Mouse (Mus musculus) granulocyte monocyte progenitor cell, adult 5-6 weeks (primary cell): ENCODE results near the gene Tmem41a. TPM values are rescaled to one million over a fixed set of nuclear protein-coding genes. Genes with fewer than 3 reads are reported as not detected.
"Not testable (repeated sequence)": the region's sequence is repeated elsewhere in the genome, so short reads cannot be mapped to it uniquely, and the experiment has no call there.

Experiments
- ATAC-seq: replicated peaks from 2 replicates; pipeline ENCODE4 v1.8.0; 2016; ENCODE audit warnings: mild to moderate bottlenecking, moderate TSS enrichment, inconsistent platforms; ENCODE audit not compliant: poor library complexity, severe bottlenecking
- total RNA-seq, 2 experiments: library from RNA; stranded (forward) in 1 of 2; stranded (reverse) in 1 of 2; fragments of 200-712, 200-1000 nt in 1 of 2; fragments of >200 nt in 1 of 2; fragmentation: Nextera tagmentation in 1 of 2; gene quantifications; 2 replicates each; pipeline ENCODE4 v1.2.3; 2014 to 2017

Tmem41a gene
- total RNA-seq (2014; fragmentation: Nextera tagmentation) (22.0 and 24.7 TPM in 2 replicates), total RNA-seq (2017) (9.7 and 11.0 TPM in 2 replicates)

- ATAC-seq = peak; percentile 97
These were observed at the start of gene Tmem41a for GRCm38 (mm10) chr16:21946761-21947715. TSS of gene Tmem41a (minus strand) at chr16:21947552.

- ATAC-seq = no peak
These were observed 49.0 kb upstream of the Tmem41a start for GRCm38 (mm10) chr16:21996402-21996801.

GRCm38 (mm10) chr16:21995304-21995703 is 48.0 kb upstream of the Tmem41a start, which contains the start of gene Liph:
TSS of gene Liph (minus strand) at chr16:21995663.
- peak; percentile 91 for ATAC-seq

DNA sequence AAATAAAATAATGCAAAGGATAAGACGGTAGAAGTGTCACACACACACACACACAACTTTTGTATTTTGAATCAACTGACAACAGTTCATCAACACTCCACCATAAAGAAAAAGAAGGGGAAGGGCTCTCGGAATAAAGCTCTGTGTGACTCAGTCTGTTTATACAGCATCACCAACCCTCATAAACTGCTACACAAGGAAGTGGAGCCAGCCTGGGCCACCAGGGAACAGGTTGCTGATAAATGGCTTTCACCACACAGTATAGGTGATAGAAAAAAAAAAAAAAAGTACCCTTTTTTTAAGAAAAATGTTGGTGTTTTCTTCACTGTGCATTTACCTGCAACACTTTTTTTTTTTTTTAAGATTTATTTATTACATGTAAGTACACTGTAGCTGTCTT is 44.4 kb upstream of the Tmem41a start:
- no peak for ATAC-seq

DNA sequence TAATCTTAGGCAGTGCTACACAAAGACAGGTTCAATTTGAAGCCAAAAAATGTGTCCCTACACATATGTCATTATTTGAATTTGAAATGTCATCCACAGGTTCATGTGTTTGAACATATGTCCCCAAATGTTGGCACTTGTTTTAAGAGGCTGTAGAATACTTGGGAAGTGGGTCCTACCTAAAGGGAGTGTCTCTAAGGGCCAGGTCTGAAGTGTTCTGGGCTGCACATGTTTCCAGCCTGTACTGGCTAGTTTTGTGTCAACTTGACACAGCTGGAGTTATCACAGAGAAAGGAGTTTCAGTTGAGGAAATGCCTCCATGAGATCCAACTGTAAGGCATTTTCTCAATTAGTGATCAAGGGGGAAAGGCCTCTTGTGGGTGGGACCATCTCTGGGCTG is 43.5 kb upstream of the Tmem41a start:
- not testable (repeated sequence) for ATAC-seq

DNA sequence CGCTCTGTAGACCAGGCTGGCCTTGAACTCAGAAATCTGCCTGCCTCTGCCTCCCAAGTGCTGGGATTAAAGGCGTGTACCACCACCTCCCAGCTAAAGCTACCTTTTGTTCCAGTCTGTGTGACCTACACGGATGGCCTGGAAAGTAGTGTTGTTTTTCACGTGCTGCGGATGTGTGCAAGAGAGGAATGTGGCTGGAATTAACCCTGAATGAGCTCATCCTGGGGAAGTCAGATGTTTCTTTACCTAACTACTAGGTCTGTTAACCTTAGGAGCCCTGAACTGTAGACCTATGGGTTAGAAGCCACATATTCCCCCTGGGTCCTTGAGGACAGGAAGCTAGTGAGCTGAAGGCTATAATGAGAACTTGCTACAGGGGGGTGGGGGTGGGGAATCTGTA is 40.6 kb upstream of the Tmem41a start:
- no peak for ATAC-seq

- no peak for ATAC-seq
These were observed 38.8 kb upstream of the Tmem41a start for GRCm38 (mm10) chr16:21986191-21986590.

GRCm38 (mm10) chr16:21984091-21984490 is 36.7 kb upstream of the Tmem41a start:
- ATAC-seq = no peak

- ATAC-seq = no peak
These were observed 36.2 kb upstream of the Tmem41a start for GRCm38 (mm10) chr16:21983581-21983980.

- ATAC-seq = no peak
These were observed 35.8 kb upstream of the Tmem41a start for GRCm38 (mm10) chr16:21983146-21983545.

GRCm38 (mm10) chr16:21977347-21977746 is 30.0 kb upstream of the Tmem41a start:
- no peak for ATAC-seq

- ATAC-seq = no peak
These were observed 28.9 kb upstream of the Tmem41a start for GRCm38 (mm10) chr16:21976203-21976602.

DNA sequence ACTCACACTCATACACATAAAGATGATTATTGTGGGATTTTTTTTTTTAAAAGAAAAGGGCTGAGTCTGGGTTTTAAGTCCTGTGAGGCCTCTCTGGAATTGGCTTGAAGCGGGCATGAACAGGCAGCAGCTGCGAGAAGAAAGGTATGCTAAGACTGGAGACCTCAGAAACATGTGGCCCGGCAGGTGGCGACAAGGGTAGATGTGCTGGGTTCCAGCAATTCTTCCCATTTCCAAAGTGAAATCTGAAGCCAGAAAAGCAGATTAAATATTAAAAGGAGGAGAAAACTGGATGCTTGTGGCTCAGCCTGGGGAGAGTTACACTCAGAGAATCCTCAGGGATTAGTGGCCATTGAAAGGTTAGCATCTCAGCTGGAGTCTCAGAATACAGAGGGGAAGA is 24.1 kb upstream of the Tmem41a start:
- ATAC-seq = no peak

DNA sequence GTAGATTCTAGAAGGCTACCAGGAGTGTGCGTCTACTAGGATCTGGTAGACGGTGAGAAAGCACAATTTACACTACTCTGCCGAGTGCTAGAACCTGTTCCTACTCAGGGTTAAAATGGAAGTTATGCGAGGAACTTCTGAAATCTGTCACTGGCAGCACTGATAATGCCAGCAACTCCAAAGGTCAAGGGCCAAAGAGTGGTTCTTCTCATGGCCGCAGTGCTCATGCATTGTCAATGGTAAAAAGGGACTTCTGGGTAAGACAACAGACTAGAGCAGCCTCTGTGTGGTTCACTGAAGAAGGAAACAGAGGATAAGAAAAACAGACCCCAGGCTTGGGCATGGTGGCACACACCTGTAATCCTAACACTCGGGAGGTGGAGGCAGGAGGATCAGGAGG is 23.2 kb upstream of the Tmem41a start:
- no peak for ATAC-seq

DNA sequence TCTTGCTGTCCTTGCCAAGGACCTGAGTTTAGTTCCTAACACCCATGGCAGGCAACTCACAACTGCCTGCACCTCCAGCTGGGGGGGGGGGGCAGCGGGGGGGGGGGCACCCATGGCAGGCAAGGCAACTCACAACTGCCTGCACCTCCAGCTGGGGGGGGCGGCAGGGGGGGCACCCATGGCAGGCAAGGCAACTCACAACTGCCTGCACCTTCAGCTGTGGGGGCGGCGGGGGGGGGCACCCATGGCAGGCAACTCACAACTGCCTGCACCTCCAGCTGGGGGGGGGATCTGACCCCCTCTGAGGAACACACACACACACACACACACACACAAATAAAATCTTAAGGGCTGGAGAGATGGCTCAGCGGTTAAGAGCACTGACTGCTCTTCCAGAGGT is 22.5 kb upstream of the Tmem41a start:
- ATAC-seq = no peak

GRCm38 (mm10) chr16:21965576-21965975 is 18.2 kb upstream of the Tmem41a start:
- ATAC-seq = no peak

GRCm38 (mm10) chr16:21955591-21955990 is 8.2 kb upstream of the Tmem41a start:
- no peak; the same call in 1 of the 2 replicates for ATAC-seq

DNA sequence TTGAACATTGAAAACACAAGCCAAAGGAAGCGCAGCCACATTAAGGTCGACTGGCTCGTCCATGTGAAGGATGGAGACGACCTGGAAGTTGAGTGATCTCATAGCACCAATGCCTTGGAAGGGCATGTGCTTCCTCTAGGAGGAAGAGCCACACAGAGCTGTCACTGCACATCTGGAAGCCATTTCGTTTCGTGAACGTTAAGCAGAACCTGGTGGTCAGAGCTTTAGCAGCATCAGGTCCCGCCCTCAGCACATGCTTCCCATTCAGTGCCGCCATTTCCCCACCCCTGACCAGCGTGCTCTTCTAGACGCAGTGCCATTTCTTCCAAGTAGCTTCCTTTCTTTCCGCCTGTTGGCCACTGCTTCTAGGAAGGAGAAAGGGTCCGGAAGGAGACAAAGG is 18.9 kb downstream of the Tmem41a start:
- ATAC-seq = no peak

- no peak for ATAC-seq
These were observed 30.7 kb downstream of the Tmem41a start for GRCm38 (mm10) chr16:21916681-21917080.

DNA sequence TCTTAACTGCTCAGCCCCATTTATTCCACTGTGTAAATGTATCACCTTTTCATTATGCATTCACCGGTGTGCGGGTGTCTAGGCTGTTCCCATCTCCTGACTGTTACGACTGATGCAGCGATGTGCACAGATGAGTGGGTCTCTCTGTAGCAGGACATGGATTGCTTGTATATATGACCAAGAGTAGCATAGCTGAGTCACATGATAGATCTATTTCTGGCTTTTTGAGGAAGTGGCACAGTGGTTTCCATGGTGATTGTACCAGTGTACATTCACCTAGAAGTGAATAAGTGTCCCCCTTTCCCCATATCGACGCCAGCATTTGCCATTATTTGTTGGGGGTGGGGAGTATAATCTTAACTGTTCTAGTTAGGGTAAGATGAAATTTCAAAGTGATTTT is 34.0 kb downstream of the Tmem41a start:
- peak; percentile 90 for ATAC-seq

DNA sequence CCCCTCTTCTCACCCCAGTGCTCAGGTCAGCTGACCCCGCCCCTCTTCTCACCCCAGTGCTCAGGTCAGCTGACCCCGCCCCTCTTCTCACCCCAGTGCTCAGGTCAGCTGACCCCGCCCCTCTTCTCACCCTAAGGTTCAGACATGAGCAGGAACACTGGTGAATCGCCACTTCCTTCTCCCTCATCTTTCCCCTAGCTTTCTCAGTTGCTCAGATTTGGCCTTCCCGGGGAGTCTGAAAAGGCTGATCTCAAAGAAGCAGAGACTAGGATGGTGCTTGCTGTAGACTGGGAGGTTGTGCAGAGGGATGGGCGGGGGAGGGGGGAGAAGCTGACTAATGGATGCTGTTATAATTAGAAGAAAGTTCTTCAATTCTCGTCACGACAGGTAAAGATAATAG is 38.4 kb downstream of the Tmem41a start:
- ATAC-seq = not testable (repeated sequence)

DNA sequence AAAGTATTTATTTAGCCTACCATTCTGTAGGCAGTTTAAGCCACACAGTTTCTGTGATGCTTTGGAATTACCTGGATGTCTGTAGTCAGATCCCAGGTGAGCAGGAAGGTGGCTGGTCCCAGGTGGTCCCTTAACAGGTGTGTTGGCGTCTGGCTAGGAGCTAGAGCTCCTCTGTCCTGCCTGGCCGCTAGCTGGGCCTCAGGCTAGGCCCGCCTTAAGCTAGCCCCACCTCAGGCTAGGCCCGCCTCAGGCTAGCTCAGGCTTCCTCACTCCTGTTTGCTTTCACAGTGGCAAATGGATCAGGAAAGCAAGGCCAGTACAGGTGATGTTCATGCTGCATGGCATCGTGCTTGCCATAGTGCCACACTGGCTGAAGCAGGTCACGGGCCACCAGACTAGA is 40.5 kb downstream of the Tmem41a start:
- ATAC-seq = no peak
